Mouse (Mus musculus): Measurements from ENCODE around the gene Ppif. TPM values are rescaled to one million over a fixed set of nuclear protein-coding genes. Genes with fewer than 3 reads are reported as not detected.

Gene Ppif
- polyA plus RNA-seq, 1 experiment, result 49.4 TPM

DNA sequence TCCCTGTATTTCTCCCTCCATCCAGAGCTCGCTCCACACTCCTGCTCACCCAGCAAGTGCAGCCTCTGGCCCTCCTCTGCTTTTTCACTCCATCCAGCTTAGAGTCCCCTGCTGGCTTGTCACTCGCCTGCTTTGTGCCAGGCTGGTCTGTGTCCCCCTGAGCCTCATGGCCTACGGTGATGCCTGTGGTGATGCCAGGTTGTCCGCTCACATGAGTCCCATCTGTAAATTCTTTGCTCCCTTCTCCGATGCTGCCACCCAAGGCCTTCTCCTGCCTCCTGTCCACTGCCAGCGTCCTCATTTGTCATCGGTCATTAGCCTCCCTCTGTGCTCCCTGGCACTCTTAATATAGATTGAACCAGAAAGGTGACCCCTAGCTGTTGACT is 29.7 kb upstream of the Ppif start:
- H3K27ac ChIP-seq (ENCODE audit: insufficient read depth, low read length), result no peak overlapping the region
- TF ChIP-seq POLR2A (IDR thresholded peaks at IDR 0.05; ENCODE audit: extremely low read depth, insufficient read depth, low read length) (no peak), CTCF (IDR thresholded peaks at IDR 0.05; ENCODE audit: extremely low read depth, insufficient read depth, low read length) (no peak)
- H3K4me1 ChIP-seq (ENCODE audit: control insufficient read depth, insufficient read depth, low read length), result peaks cover 2% of the 10 kb centered on the region; the same call in 1 of the 2 replicates
- H3K4me3 ChIP-seq (ENCODE audit: insufficient read depth, low read length), result no peak overlapping the region

DNA sequence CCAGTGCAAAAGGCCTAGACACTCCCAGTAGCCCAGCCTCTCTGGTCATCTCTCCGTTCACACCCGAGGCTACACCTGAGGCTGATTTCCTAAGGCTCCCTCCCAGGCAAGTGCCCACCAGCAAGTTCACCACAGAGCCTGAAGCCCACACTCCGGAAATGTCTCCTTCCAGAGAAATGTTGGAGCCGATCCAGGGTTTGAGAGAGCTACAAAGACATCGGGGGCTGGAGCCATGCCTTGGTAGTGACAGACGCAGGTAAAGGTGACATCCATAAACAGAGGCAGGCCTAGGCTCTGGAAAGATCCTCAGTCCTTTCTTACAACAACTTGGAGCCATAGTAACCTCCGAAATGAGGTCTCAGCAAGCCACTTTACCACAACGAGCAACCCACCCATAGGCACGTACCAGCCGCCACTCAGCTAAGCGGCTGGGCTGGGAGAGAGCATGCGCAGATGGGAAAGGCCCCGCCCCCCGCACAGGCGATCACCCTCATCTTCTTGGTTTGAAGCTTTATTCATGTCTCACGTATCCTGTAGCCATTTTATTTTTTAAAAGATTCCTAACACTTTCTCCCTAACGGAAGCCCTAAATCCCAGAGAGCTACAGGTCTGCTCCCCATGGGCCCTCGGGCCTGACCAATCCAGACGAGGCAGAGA is 28.5 kb upstream of the Ppif start:
- Histone ChIP-seq H3K4me3 (ENCODE audit: insufficient read depth, low read length) (no peak overlapping the region), H3K4me1 (ENCODE audit: control insufficient read depth, insufficient read depth, low read length) (peaks cover 3% of the 10 kb centered on the region), H3K27ac (ENCODE audit: insufficient read depth, low read length) (no peak overlapping the region)
- TF ChIP-seq CTCF (IDR thresholded peaks at IDR 0.05; ENCODE audit: extremely low read depth, insufficient read depth, low read length), result no peak
- no peak for TF ChIP-seq POLR2A (IDR thresholded peaks at IDR 0.05; ENCODE audit: extremely low read depth, insufficient read depth, low read length)

DNA sequence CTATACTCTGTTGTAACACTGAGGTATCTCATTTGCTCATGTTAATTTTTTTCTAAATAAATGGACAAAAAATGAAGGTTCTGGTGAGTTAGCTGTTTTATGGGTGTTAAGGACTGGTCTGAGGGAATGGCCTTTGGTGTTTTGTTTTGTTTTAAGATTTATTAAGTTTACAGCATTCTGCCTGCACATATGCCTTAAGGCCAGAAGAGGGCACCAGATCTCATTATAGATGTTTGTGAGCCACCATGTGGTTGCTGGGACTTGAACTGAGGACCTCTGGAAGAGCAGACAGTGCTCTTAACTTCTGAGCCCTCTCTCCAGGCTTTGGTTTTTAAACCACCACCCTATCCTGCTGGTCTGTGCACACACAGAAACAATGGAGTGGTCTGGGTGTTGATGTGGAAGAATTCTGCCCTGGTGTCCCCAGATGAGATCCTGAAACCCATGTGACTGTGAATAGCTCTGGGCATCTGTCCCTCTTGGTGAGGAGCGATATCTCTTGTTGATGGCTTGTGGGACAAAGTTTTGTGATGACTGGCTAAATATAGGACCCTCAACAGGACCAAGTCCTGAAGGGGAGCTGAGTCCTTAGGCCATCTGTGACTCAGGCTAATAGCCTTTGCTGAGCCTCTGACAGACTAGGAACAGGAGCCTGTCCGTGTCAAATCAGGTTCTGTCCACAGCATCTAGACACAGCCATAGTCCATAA is 27.1 kb upstream of the Ppif start:
- Histone ChIP-seq H3K4me1 (ENCODE audit: control insufficient read depth, insufficient read depth, low read length) (peaks cover 3% of the 10 kb centered on the region), H3K4me3 (ENCODE audit: insufficient read depth, low read length) (no peak overlapping the region), H3K27ac (ENCODE audit: insufficient read depth, low read length) (no peak overlapping the region)
- no peak for TF ChIP-seq POLR2A (IDR thresholded peaks at IDR 0.05; ENCODE audit: extremely low read depth, insufficient read depth, low read length)
- TF ChIP-seq CTCF (IDR thresholded peaks at IDR 0.05; ENCODE audit: extremely low read depth, insufficient read depth, low read length), result peak; percentile 13; the same call in 1 of the 2 replicates

DNA sequence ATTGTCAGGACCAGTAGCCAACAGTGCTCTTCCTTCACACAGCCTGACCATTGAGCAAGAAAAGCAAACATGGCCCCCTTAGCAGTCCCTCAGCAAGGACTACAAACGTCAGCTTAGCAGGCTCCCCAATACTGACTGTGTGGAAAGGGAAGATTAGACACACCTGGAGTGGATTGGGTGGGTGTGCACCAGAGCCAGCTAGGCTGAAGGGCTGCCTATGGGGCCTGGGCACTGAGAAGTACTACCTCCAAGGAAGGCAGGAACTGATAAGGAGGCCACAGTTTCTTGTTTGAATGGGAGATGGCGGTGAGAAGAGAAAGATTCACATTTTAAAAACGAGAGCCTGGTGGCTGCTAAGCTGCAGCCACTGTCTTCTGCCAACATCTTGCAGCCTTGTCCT is 26.4 kb upstream of the Ppif start:
- no peak overlapping the region for H3K27ac ChIP-seq (ENCODE audit: insufficient read depth, low read length)
- H3K4me1 ChIP-seq (ENCODE audit: control insufficient read depth, insufficient read depth, low read length), result peaks cover 4% of the 10 kb centered on the region
- TF ChIP-seq POLR2A (IDR thresholded peaks at IDR 0.05; ENCODE audit: extremely low read depth, insufficient read depth, low read length) (no peak), CTCF (IDR thresholded peaks at IDR 0.05; ENCODE audit: extremely low read depth, insufficient read depth, low read length) (no peak)

DNA sequence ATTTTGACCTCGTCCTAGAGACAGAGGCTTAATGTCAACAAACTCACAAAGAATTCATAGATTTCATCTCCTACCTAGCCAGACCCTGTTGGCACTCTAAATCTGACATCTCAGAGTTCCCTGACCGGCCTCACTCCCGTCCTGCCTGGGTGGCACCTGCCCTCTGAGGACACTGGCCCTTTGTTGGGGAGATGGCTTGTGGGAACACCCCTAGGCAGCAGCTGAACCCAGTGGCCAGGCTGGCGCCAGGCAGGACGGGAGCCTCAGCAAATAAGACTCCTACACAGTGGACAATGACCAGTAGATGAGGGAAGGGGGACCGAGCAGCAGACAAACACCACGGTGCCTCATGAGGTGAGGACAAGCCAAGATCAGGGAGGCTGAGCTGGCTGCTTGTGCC is 14.3 kb upstream of the Ppif start:
- Histone ChIP-seq H3K4me3 (ENCODE audit: insufficient read depth, low read length) (no peak overlapping the region), H3K4me1 (ENCODE audit: control insufficient read depth, insufficient read depth, low read length) (no peaks in the 10 kb centered on the region), H3K27ac (ENCODE audit: insufficient read depth, low read length) (no peak overlapping the region)
- no peak for TF ChIP-seq CTCF (IDR thresholded peaks at IDR 0.05; ENCODE audit: extremely low read depth, insufficient read depth, low read length)

More for the DNA sequence above, 26.4 kb upstream of the Ppif start:
- no peak overlapping the region for H3K4me3 ChIP-seq (ENCODE audit: insufficient read depth, low read length)

DNA sequence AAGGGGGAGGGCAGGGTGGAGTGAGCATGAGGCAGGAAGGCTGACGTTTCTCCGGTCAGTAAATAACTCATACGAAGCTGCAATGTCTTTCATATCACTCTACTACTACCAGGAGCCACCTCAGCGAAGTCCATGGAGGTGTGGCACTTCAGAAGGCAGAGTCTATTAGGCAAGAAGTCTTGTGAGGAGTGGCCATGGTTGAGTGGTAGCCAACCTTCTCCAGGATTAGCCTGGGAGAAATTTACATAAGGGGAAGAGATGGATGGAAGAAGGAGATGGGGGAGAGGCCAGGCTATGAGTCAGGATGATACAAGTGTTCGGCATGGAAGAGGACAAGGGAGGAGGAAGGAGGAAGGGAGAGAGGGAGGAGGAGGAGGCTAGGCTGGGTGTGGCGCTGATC is 11.9 kb upstream of the Ppif start:
- Histone ChIP-seq H3K4me1 (ENCODE audit: control insufficient read depth, insufficient read depth, low read length) (no peaks in the 10 kb centered on the region), H3K27ac (ENCODE audit: insufficient read depth, low read length) (no peak overlapping the region), H3K4me3 (ENCODE audit: insufficient read depth, low read length) (no peak overlapping the region)
- TF ChIP-seq POLR2A (IDR thresholded peaks at IDR 0.05; ENCODE audit: extremely low read depth, insufficient read depth, low read length) (no peak), CTCF (IDR thresholded peaks at IDR 0.05; ENCODE audit: extremely low read depth, insufficient read depth, low read length) (no peak)

DNA sequence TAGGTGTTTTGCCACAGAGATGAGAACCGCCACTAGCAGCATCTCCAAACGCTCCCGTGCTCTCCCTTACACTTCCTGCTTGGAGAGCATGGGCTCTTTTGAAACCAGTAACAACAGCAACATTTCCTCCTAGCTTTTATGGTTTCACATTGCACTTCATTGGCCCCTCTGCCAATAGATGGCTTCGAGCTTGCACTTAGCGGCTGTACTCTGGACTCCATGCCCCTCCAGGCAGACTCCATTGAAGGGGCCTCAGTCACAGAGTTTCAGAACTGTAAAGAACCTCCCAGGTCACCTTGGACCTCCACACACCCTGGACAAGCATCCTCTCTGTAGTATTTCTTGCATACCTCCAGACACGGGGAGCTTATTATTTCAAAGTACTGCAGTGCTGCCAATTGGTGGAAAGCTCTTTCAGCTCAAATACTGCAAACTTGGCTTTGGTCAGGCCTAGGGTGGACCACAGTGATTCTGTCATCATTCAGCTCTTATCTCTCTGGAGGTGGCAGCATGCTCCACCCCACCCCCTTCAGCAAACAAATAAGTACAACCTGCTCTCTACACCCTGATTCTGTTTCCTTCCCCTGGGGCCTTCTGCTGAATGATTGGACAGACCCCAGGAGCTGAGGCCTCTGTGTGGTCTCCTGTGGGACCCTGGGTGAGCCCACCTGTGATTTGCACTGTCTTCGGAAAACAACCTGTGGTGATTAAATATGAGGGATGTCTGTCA is 7.6 kb upstream of the Ppif start:
- TF ChIP-seq CTCF (IDR thresholded peaks at IDR 0.05; ENCODE audit: extremely low read depth, insufficient read depth, low read length) (no peak), POLR2A (IDR thresholded peaks at IDR 0.05; ENCODE audit: extremely low read depth, insufficient read depth, low read length) (no peak)
- Histone ChIP-seq H3K4me1 (ENCODE audit: control insufficient read depth, insufficient read depth, low read length) (no peaks in the 10 kb centered on the region), H3K4me3 (ENCODE audit: insufficient read depth, low read length) (no peak overlapping the region), H3K27ac (ENCODE audit: insufficient read depth, low read length) (no peak overlapping the region)

DNA sequence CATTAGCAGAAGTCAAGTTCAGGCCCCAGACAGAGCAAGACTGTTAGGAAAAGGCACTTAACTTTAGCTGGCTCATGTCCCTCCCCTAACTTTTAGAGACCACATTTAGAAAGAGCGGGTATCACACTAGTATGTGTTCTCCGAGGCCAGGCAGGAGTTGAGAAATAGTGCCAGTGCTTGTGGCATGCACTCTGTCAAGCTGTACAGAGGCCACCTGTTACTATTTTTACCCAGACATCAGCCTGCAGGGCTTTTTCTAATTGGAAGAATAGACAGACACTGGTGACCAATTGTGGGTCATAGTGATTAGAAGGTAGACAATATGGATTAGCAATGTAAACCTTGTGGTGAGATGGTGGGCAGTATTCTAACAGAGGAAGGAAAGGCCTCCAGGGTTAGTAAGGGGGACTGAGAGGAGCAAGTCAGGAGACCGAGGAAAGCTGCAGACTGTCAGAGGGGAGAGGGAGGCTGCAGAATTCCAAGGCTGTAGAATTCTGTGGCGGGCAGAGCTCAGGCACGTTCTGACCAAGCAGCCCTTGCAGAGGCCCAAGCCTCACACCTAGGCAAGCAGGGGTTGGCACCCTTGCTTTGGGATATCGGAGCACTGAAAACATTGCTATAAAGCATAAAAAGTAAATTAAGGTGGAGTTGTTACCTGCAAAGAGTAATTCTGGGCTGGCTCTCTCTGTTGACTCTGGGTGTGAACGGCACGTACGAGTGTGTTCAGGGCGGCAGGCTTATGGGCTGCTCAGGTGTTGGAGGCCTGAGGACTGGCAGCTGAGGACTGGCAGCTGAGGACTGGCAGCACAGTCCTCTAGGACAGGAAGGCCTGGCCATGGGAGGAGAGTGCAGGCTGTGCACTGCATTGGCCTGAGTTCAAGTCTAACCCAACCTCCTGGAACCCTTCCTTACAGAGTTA is 6.7 kb upstream of the Ppif start:
- no peak overlapping the region for H3K4me3 ChIP-seq (ENCODE audit: insufficient read depth, low read length)
- TF ChIP-seq CTCF (IDR thresholded peaks at IDR 0.05; ENCODE audit: extremely low read depth, insufficient read depth, low read length), result no peak
- TF ChIP-seq POLR2A (IDR thresholded peaks at IDR 0.05; ENCODE audit: extremely low read depth, insufficient read depth, low read length), result no peak
- H3K4me1 ChIP-seq (ENCODE audit: control insufficient read depth, insufficient read depth, low read length), result no peaks in the 10 kb centered on the region
- no peak overlapping the region for H3K27ac ChIP-seq (ENCODE audit: insufficient read depth, low read length)
